In the genomic region with DNA sequence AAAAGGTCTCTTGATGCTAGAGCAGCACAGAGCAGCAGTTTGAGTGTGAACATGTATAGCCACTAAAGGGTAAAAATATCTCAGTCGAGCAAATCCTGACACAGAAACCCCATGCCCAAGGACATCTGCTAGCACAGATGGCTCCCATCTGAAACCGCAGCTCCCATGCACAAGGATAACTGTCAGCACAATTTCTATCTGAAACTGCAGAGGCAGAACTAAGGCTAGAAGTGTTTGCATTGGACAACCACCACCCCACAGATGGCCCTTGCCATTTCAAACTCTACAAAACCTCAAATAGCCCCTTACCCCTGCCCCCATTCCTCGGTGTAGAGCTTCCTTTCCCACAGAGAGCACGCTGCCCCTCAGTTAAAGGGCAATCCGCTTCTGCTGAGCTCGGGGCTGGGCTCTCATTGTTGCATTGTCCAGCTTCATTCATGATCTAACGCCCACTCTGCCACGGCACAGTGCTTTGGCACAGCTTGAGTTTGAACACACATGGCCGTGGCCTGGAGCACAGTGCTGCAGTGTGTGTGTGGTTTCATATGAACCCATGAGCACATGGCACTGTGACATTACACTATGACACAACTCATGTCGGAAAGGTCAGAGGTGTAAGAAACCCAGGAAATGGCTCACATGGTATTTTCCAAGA, we compare ENCODE assay signal across 10 mouse cellular contexts. TPM values are rescaled to one million over a fixed set of nuclear protein-coding genes. Genes with fewer than 3 reads are reported as not detected.
A peak's percentile ranks its signal among the peaks of the same experiment; 100 is the strongest.
DNase-seq lines count a peak whose midpoint lies in the region; ATAC-seq lines count a peak whose summit lies in the region.
"Had no signal": no experiment of that assay in that cellular context is flagged by ENCODE, and none has a peak within 500 bp of the region (broad histone marks: within the 10 kb centered on the region; RNA-seq: fewer than 3 reads in every experiment).

No protein-coding gene starts in this region.

- DNase-seq in forebrain, embryonic 11.5 days (ENCODE audit: low spot score): no peak
- DNase-seq in forebrain, embryonic 10.5 days (ENCODE audit: extremely low spot score, low spot score): no peak
- peak; percentile 59 for DNase-seq in embryonic facial prominence, embryonic 14.5 days (ENCODE audit: low spot score)
- peak; percentile 67 for DNase-seq in layer of hippocampus, adult 9-10 months (ENCODE audit: low spot score)
- peak; percentile 75 to 88 for DNase-seq in right cerebral cortex, postnatal 10 days (ENCODE audit: low spot score in 2 of 2)
- no peak for DNase-seq in kidney, adult 8-10 months
- DNase-seq in urinary bladder, postnatal 25 days (ENCODE audit: low spot score): no peak

- no peak overlapping the region for H3K27ac ChIP-seq in forebrain, embryonic 11.5 days (ENCODE audit: low read depth, low read length)
- H3K27ac ChIP-seq in forebrain, embryonic 10.5 days: no peak overlapping the region
- no peak overlapping the region for H3K27ac ChIP-seq in embryonic facial prominence, embryonic 14.5 days (replicated peaks; ENCODE audit: low read depth, low read length)
- no peak overlapping the region for H3K27ac ChIP-seq in kidney, embryonic 14.5 days (ENCODE audit: low read depth, low read length)
- H3K27ac ChIP-seq: heart, embryonic 15.5 days had no signal

- 42% methylated on average over 10 of the region's 10 CpGs for whole genome bisulfite sequencing in forebrain, embryonic 11.5 days
- 63% methylated on average over 10 of the region's 10 CpGs for WGBS in forebrain, embryonic 10.5 days
- WGBS in embryonic facial prominence, embryonic 14.5 days: 55% methylated on average over 10 of the region's 10 CpGs
- 63% methylated on average over 10 of the region's 10 CpGs for WGBS in kidney, embryonic 14.5 days

- H3K36me3 ChIP-seq in forebrain, embryonic 11.5 days (ENCODE audit: control insufficient read depth, insufficient read depth, low read length): no peaks in the 10 kb centered on the region
- H3K36me3 ChIP-seq in forebrain, embryonic 10.5 days (replicated peaks): no peaks in the 10 kb centered on the region
- no peaks in the 10 kb centered on the region for H3K36me3 ChIP-seq in embryonic facial prominence, embryonic 14.5 days (ENCODE audit: control insufficient read depth, insufficient read depth, low read length)
- no peaks in the 10 kb centered on the region for H3K36me3 ChIP-seq in kidney, embryonic 14.5 days (ENCODE audit: control insufficient read depth, insufficient read depth, low read length)
- H3K36me3 ChIP-seq: heart, embryonic 15.5 days had no signal

- no peaks in the 10 kb centered on the region for H3K9me3 ChIP-seq in forebrain, embryonic 11.5 days (ENCODE audit: control insufficient read depth, low read length)
- H3K9me3 ChIP-seq in forebrain, embryonic 10.5 days: no peaks in the 10 kb centered on the region; the same call in 1 of the 2 replicates
- H3K9me3 ChIP-seq in embryonic facial prominence, embryonic 14.5 days (ENCODE audit: control insufficient read depth, low read length): no peaks in the 10 kb centered on the region
- no peaks in the 10 kb centered on the region for H3K9me3 ChIP-seq in kidney, embryonic 14.5 days (ENCODE audit: control insufficient read depth, low read length)
- H3K9me3 ChIP-seq: heart, embryonic 15.5 days had no signal

- peak; percentile 56; the same call in 1 of the 2 replicates for ATAC-seq in forebrain, embryonic 11.5 days (replicated peaks; ENCODE audit: low FRiP score)
- ATAC-seq in embryonic facial prominence, embryonic 14.5 days (ENCODE audit: low read depth): 0 out of 2 replicates have a peak, but pooled peaks have one; percentile 44
- no peak for ATAC-seq in kidney, embryonic 14.5 days (ENCODE audit: low FRiP score, low TSS enrichment)

- H3K4me1 ChIP-seq in forebrain, embryonic 11.5 days (replicated peaks; ENCODE audit: control insufficient read depth, insufficient read depth, low read length): 0 out of 2 replicates have a peak, but pooled peaks cover 3% of the 10 kb centered on the region
- H3K4me1 ChIP-seq in forebrain, embryonic 10.5 days: peaks cover 8% of the 10 kb centered on the region
- H3K4me1 ChIP-seq in embryonic facial prominence, embryonic 14.5 days (ENCODE audit: control insufficient read depth, insufficient read depth, low read length): no peaks in the 10 kb centered on the region
- no peaks in the 10 kb centered on the region for H3K4me1 ChIP-seq in kidney, embryonic 14.5 days (ENCODE audit: control insufficient read depth, insufficient read depth, low read length)
- H3K4me1 ChIP-seq: heart, embryonic 15.5 days had no signal

- no peaks in the 10 kb centered on the region for H3K27me3 ChIP-seq in forebrain, embryonic 11.5 days (ENCODE audit: control insufficient read depth, insufficient read depth, low read length)
- no peaks in the 10 kb centered on the region for H3K27me3 ChIP-seq in forebrain, embryonic 10.5 days (ENCODE audit: poor library complexity, severe bottlenecking)
- no peaks in the 10 kb centered on the region for H3K27me3 ChIP-seq in embryonic facial prominence, embryonic 14.5 days (replicated peaks; ENCODE audit: control insufficient read depth, insufficient read depth, low read length)
- H3K27me3 ChIP-seq in kidney, embryonic 14.5 days (ENCODE audit: control insufficient read depth, insufficient read depth, low read length): no peaks in the 10 kb centered on the region
- H3K27me3 ChIP-seq: CH12.LX; heart, embryonic 15.5 days had no signal

- no peak overlapping the region for H3K9ac ChIP-seq in forebrain, embryonic 11.5 days (ENCODE audit: low read length)
- H3K9ac ChIP-seq in embryonic facial prominence, embryonic 14.5 days (ENCODE audit: low read depth, low read length): no peak overlapping the region
- no peak overlapping the region for H3K9ac ChIP-seq in kidney, embryonic 14.5 days (ENCODE audit: low read depth, low read length)
- H3K9ac ChIP-seq: heart, embryonic 15.5 days had no signal

- H3K4me2 ChIP-seq in forebrain, embryonic 11.5 days (ENCODE audit: low read depth, low read length, severe bottlenecking): no peak overlapping the region
- no peak overlapping the region for H3K4me2 ChIP-seq in embryonic facial prominence, embryonic 14.5 days (ENCODE audit: low read depth, low read length)
- no peak overlapping the region for H3K4me2 ChIP-seq in kidney, embryonic 14.5 days (replicated peaks; ENCODE audit: low read depth, low read length)
- H3K4me2 ChIP-seq: heart, embryonic 15.5 days had no signal

- no peak overlapping the region for H3K4me3 ChIP-seq in forebrain, embryonic 11.5 days (ENCODE audit: low read depth, low read length)
- H3K4me3 ChIP-seq in forebrain, embryonic 10.5 days: no peak overlapping the region
- H3K4me3 ChIP-seq in embryonic facial prominence, embryonic 14.5 days (ENCODE audit: low read depth, low read length): no peak overlapping the region
- no peak overlapping the region for H3K4me3 ChIP-seq in kidney, embryonic 14.5 days (ENCODE audit: low read length)
- H3K4me3 ChIP-seq: heart, embryonic 15.5 days had no signal

RNA-seq across cellular contexts. Expression of a gene that starts 23.3 kb away (rescaled TPM):
- 0.33 and 0.43 TPM in 2 replicates for polyA plus RNA-seq in forebrain, embryonic 11.5 days (2014; fragmentation: Nextera tagmentation; extraction: Ambion mirVana)
- 0.17 and 0.24 TPM in 2 replicates for polyA plus RNA-seq in forebrain, embryonic 10.5 days (2016; fragmentation: Nextera tagmentation; extraction: Ambion mirVana)
- 1.1 and 1.2 TPM in 2 replicates for polyA plus RNA-seq in embryonic facial prominence, embryonic 14.5 days (2014; fragmentation: Nextera tagmentation; extraction: Ambion mirVana)
- polyA plus RNA-seq in kidney, embryonic 14.5 days (2014; fragmentation: Nextera tagmentation; extraction: Ambion mirVana): 0.14 TPM in 1 of 2 replicates, not detected in the other

RNA-seq across cellular contexts. Expression of a gene that starts 49.3 kb away (rescaled TPM):
- polyA plus RNA-seq in forebrain, embryonic 11.5 days (2014; fragmentation: Nextera tagmentation; extraction: Ambion mirVana): 40.9 and 45.2 TPM in 2 replicates
- 33.5 and 36.2 TPM in 2 replicates for polyA plus RNA-seq in forebrain, embryonic 10.5 days (2016; fragmentation: Nextera tagmentation; extraction: Ambion mirVana)
- 25.7 and 25.8 TPM in 2 replicates for polyA plus RNA-seq in embryonic facial prominence, embryonic 14.5 days (2014; fragmentation: Nextera tagmentation; extraction: Ambion mirVana)
- 24.6 and 34.6 TPM in 2 replicates for polyA plus RNA-seq in kidney, embryonic 14.5 days (2014; fragmentation: Nextera tagmentation; extraction: Ambion mirVana)

Comparison
In these comparisons a context has a peak if more than half of its experiments do, and no peak if none do; other contexts are left out.
1. DNase-seq: peak in embryonic facial prominence, embryonic 14.5 days (single experiment), layer of hippocampus, adult 9-10 months (single experiment) and right cerebral cortex, postnatal 10 days (2 of 2); none in forebrain, embryonic 11.5 days (single experiment), forebrain, embryonic 10.5 days (single experiment), kidney, adult 8-10 months (0 of 2) and urinary bladder, postnatal 25 days (single experiment).